Mouse (Mus musculus): ENCODE results near the gene Oscar. TPM values are rescaled to one million over a fixed set of nuclear protein-coding genes. Genes with fewer than 3 reads are reported as not detected.
"Not testable (repeated sequence)": the region's sequence is repeated elsewhere in the genome, so short reads cannot be mapped to it uniquely, and the experiment has no call there.

Gene Oscar
- polyA plus RNA-seq, 1 experiment from 2014 or later = 0.41 TPM

DNA sequence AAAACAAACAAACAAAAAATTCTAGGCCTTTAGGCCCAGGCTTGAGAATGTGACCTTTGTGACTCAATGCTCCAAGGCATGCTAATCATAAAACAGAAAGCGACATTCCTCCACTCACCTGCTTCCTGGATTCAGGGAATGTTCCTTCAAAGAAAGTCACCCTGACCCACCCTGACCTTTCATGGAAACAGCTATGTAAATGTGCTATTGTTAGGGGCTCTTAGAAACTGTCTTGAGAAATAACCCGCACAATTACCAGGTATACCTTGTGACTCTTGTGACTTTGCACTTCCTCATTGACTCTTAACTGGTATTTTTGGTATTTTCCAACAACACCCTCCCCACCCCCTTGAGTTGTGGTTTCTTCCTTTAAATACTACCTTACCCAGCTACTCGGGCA is 45.4 kb downstream of the Oscar start:
- WGBS = 79% methylated on average over 3 of the region's 3 CpGs
- H3K36me3 ChIP-seq (ENCODE audit: control insufficient read depth, insufficient read depth, low read length) = not testable (repeated sequence)

DNA sequence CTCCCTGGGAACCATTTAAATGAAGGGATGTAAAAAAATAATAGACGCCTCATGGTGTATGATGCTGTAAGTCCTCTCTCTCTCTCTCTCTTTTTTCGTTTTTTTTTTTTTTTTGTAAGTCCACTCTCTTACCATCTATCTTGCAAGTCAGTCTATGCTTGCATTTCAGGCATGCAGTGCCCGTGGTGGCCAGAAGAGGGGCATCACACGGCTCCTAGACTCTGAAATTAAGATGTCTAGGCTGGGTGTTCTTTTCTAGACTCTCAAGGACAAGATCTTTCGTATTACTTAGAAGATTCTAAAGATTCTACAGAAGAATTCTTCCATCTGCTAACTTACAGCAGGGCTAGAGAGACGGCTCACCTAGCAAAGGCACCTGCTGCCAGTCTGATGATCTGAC is 46.2 kb downstream of the Oscar start:
- Histone ChIP-seq H3K4me1 (ENCODE audit: control insufficient read depth, insufficient read depth, low read length) (no peaks in the 10 kb centered on the region), H3K36me3 (ENCODE audit: control insufficient read depth, insufficient read depth, low read length) (no peaks in the 10 kb centered on the region), H3K9ac (replicated peaks; ENCODE audit: low read depth, low read length) (no peak overlapping the region), H3K27me3 (ENCODE audit: control insufficient read depth, insufficient read depth, low read length) (no peaks in the 10 kb centered on the region), H3K27ac (ENCODE audit: low read length) (no peak overlapping the region), H3K9me3 (ENCODE audit: control insufficient read depth, low read depth, low read length) (no peaks in the 10 kb centered on the region), H3K4me2 (replicated peaks; ENCODE audit: low read depth, low read length) (no peak overlapping the region), H3K4me3 (ENCODE audit: low read depth, low read length) (no peak overlapping the region)
- 67% methylated on average over 6 of the region's 6 CpGs for WGBS
- ATAC-seq (ENCODE audit: insufficient number of reproducible peaks, insufficient read depth, low FRiP score, low read depth) = no peak

More for the DNA sequence above, 45.4 kb downstream of the Oscar start:
- H3K9ac ChIP-seq (replicated peaks; ENCODE audit: low read depth, low read length); H3K27me3 ChIP-seq (ENCODE audit: control insufficient read depth, insufficient read depth, low read length); H3K4me3 ChIP-seq (ENCODE audit: low read depth, low read length); ATAC-seq (ENCODE audit: insufficient number of reproducible peaks, insufficient read depth, low FRiP score, low read depth); H3K27ac ChIP-seq (ENCODE audit: low read length); H3K4me1 ChIP-seq (ENCODE audit: control insufficient read depth, insufficient read depth, low read length); H3K4me2 ChIP-seq (replicated peaks; ENCODE audit: low read depth, low read length); H3K9me3 ChIP-seq (ENCODE audit: control insufficient read depth, low read depth, low read length): not testable (repeated sequence)

DNA sequence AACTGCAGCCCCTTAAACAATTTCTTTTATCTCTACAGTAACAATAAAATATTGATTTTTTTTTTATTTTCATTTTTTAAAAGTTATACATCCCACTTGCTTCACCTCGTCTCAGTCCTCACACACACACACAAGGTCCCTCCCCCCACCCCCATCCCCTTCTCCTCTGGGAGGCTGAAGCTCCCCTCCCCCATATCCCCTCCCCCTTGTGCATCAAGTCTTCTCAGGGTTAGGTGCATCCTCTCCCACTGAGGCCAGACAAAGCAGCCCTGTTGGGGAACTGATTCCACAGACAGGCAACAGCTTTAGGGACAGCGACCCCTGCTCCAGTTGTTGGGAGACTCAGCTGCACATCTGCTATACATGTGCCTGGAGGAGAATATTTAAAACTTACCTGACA is 48.6 kb downstream of the Oscar start:
- Histone ChIP-seq H3K27me3 (ENCODE audit: control insufficient read depth, insufficient read depth, low read length) (no peaks in the 10 kb centered on the region), H3K9me3 (ENCODE audit: control insufficient read depth, low read depth, low read length) (no peaks in the 10 kb centered on the region), H3K4me2 (replicated peaks; ENCODE audit: low read depth, low read length) (no peak overlapping the region), H3K36me3 (ENCODE audit: control insufficient read depth, insufficient read depth, low read length) (no peaks in the 10 kb centered on the region), H3K4me3 (ENCODE audit: low read depth, low read length) (no peak overlapping the region), H3K9ac (replicated peaks; ENCODE audit: low read depth, low read length) (no peak overlapping the region), H3K4me1 (ENCODE audit: control insufficient read depth, insufficient read depth, low read length) (no peaks in the 10 kb centered on the region), H3K27ac (ENCODE audit: low read length) (no peak overlapping the region)
- no peak for ATAC-seq (ENCODE audit: insufficient number of reproducible peaks, insufficient read depth, low FRiP score, low read depth)
- WGBS = 13% methylated on average over 2 of the region's 2 CpGs

Small RNA genes lying within 50 kb of the gene (microRNA-seq; reads per million reads assigned to microRNA genes)
- gene Gm25100 = not detected
- gene Mir3572 = 2.3 reads per million

Other genes with a start within 250 kb of the Oscar start
- 2.1 and 2.8 TPM in 2 replicates for gene Cacng8, start 225.5 kb downstream of the Oscar start, polyA plus RNA-seq (2014; fragmentation: Nextera tagmentation; extraction: Ambion mirVana)
- gene Cacng6, start 192.0 kb downstream of the Oscar start, polyA plus RNA-seq (2014; fragmentation: Nextera tagmentation; extraction: Ambion mirVana) = 0.48 TPM in 1 of 2 replicates, not detected in the other
- 0.20 TPM in 1 of 2 replicates, not detected in the other for gene Tarm1, start 113.5 kb downstream of the Oscar start, polyA plus RNA-seq (2014; fragmentation: Nextera tagmentation; extraction: Ambion mirVana)
- 517 and 630 TPM in 2 replicates for gene Ndufa3, start 1.2 kb upstream of the Oscar start, polyA plus RNA-seq (2014; fragmentation: Nextera tagmentation; extraction: Ambion mirVana)
- 22.3 and 22.4 TPM in 2 replicates for gene Tfpt, start 13.8 kb upstream of the Oscar start, polyA plus RNA-seq (2014; fragmentation: Nextera tagmentation; extraction: Ambion mirVana)
- 85.3 and 94.4 TPM in 2 replicates for gene Prpf31, start 13.8 kb upstream of the Oscar start, polyA plus RNA-seq (2014; fragmentation: Nextera tagmentation; extraction: Ambion mirVana)
- 58.3 and 59.5 TPM in 2 replicates for gene Cnot3, start 29.1 kb upstream of the Oscar start, polyA plus RNA-seq (2014; fragmentation: Nextera tagmentation; extraction: Ambion mirVana)
- 14.0 and 14.1 TPM in 2 replicates for gene Leng1, start 49.7 kb upstream of the Oscar start, polyA plus RNA-seq (2014; fragmentation: Nextera tagmentation; extraction: Ambion mirVana)
- gene Tmc4, start 61.4 kb upstream of the Oscar start, polyA plus RNA-seq (2014; fragmentation: Nextera tagmentation; extraction: Ambion mirVana) = 61.8 and 67.3 TPM in 2 replicates
- 223 and 240 TPM in 2 replicates for gene Tsen34, start 76.7 kb upstream of the Oscar start, polyA plus RNA-seq (2014; fragmentation: Nextera tagmentation; extraction: Ambion mirVana)
- 36.8 and 40.4 TPM in 2 replicates for gene Mboat7, start 77.4 kb upstream of the Oscar start, polyA plus RNA-seq (2014; fragmentation: Nextera tagmentation; extraction: Ambion mirVana)
- gene Rps9, start 87.8 kb upstream of the Oscar start, polyA plus RNA-seq (2014; fragmentation: Nextera tagmentation; extraction: Ambion mirVana) = 1,552 and 1,583 TPM in 2 replicates
- gene Pirb, start 104.2 kb upstream of the Oscar start, polyA plus RNA-seq (2014; fragmentation: Nextera tagmentation; extraction: Ambion mirVana) = 0.80 and 1.2 TPM in 2 replicates
- not detected in 2 replicates for gene Gm15448, start 209.5 kb upstream of the Oscar start, polyA plus RNA-seq (2014; fragmentation: Nextera tagmentation; extraction: Ambion mirVana)
- 0.14 TPM in 1 of 2 replicates, not detected in the other for gene Pira2, start 228.9 kb upstream of the Oscar start, polyA plus RNA-seq (2014; fragmentation: Nextera tagmentation; extraction: Ambion mirVana)